Mouse (Mus musculus): ENCODE data around the gene Otud5.
"Not testable (repeated sequence)": the region's sequence is repeated elsewhere in the genome, so short reads cannot be mapped to it uniquely, and the experiment has no call there.

Otud5 gene

DNA sequence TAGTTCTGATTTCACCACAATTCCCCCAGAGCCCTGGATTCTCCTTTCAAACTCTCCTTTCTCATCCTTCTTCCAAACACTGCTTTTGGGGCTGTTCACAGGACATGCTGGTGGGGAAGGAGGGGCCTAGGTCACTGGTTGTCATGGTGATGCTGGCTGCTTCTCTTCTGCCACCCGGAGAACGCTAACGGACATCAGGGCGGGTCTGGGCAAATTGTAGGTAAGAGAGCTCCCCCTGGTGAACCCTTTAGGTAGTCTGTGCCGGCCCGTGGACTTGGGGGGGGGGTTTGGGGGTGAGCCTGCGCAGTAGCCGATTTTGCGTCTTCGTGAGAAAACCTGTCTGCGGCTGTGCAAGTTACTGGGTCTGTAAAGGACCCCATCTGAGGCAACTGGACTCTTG lies 38.7 kb downstream of the Otud5 start:
- peak; percentile 58 for DNase-seq (ENCODE audit: low spot score)

DNA sequence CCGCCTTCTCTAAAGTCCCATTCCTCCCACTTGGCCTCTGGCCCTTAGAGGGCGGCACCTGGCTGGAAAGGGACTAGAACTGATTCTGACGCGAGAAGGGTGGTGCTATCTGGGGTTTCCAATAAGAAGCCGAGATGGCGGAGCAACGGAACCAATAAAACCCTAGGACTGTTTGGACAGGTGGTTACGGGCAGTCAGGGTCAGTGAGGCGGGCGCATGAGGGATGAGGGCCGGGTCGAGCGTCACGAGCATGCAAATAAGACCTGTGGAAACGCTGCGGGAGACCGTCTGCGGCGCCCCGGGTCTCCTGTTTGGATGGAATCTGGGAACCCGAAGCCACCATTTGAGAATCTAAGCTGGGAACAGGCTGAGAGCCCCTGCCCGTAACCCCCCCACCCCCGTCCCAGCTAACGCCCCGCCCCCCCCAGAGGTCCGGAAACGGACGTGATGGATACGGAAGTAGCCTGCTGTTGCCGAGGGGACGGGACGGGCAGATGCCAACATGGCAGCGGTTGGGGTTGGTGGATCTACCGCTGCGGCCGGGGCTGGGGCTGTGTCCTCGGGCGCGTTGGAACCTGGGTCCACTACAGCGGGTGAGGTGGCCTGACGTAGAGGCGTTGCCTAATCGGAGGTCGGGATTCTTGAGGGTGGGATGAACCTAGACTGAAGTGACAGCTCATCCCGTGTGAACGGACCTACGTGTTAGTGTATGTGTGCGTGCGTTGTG lies 42.8 kb downstream of the Otud5 start, which contains the start of gene Slc35a2:
Slc35a2 (plus strand) TSS at position 188 of the 727 bp plus-strand sequence.
- DNase-seq (ENCODE audit: low spot score), result peak; percentile 93

DNA sequence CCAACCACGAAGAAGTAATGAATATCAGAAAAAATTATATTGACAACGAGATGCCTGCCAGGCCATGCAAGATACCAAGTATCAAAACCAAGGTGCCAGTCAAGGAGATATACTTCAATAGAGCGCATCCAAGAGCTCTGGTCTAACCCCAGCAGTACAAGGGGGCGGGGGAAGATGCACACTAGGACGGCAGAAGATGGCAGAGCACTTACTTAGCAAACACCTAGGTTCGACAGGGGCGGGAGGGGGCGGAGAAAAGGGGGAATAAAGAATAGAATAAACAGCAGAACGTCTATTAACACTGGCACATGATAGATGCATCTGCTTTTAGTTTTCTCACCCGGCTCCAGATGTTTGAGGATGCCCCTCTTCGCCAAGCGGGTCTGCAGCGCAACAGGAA lies 57.0 kb downstream of the Otud5 start:
- DNase-seq (ENCODE audit: low spot score), result no peak

DNA sequence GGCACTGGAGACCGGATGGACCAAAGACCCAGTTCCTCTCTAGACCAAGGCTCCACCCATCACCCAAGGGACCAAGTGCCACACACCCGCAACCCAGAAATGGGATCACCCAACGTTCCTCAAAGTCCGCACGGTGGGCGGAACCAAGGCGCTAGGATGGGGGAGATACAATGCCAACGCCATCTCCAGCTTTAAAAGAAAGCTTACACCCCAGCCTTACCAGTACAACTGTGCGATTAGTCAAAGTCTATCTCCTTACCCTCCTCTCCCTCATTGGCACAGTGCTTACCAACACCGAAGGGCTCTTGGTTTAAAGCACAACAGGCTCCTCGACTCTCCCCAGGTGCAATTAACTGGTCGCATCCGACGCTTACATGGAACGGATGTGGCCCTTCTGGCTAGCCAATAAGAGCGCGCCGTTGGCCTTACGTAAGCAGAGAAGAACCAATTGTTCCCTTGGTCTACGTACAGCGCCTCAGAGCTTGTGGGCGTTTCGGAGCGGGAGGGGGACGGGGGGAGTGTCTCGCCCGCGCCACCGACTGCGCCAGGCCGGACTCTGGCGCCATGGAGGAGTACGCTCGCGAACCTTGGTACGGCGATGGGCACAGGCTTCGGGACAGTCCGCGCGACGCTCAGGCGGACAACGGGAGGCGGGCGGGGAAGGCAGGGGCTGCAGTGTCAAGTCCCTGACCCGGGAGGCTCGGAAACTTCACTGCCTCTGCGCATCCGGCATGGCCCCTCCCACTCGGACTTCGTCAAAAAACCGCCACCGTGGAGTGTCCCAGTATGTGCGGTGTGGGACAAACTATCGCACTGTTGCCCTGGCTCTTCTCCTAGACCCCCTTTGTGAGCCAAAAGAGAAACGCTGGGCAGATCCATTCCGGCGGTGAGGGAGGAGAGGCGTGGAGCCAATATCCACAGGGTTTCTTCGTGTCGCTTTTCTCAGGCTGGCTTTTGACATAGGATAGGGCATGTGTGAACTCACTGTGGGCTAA lies 58.0 kb downstream of the Otud5 start, which contains the start of the genes Pqbp1 and Timm17b:
Pqbp1 (minus strand) TSS at position 390 of the 995 bp plus-strand sequence.
Timm17b (plus strand) TSS at position 478 of the 995 bp plus-strand sequence.
- DNase-seq (ENCODE audit: low spot score), result peak; percentile 94

GRCm38 (mm10) chrX:7904441-7904840 lies 63.3 kb downstream of the Otud5 start:
- DNase-seq (ENCODE audit: low spot score), result no peak

- no peak for DNase-seq (ENCODE audit: low spot score)
These were observed 66.6 kb downstream of the Otud5 start, which contains the start of gene Gm10491 for GRCm38 (mm10) chrX:7907735-7908134. TSS of gene Gm10491 (minus strand) at chrX:7907835.

- not testable (repeated sequence) for DNase-seq (ENCODE audit: low spot score)
These were observed 68.1 kb downstream of the Otud5 start, which contains the start of gene Gm10490 for GRCm38 (mm10) chrX:7909242-7909641. TSS of gene Gm10490 (plus strand) at chrX:7909542.

DNA sequence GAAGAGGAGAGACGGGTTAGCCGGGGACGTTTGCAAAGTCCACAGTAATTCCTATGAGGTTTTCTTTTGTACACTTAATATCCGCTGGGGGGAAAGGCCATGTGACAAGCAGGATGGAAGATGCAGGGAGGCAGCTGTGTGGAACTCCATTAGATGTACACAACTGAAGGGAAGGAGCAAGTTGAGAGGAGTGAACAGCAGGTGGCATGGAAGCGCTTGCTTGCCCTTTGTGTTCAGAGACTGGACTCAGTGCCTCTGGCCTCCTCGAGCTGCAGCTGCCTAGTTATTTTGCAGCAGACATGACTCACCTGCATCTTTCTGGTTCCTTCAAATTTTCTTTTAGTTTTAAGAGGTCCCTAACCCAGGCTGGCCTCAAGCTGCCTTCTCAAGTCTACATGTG lies 69.3 kb downstream of the Otud5 start:
- DNase-seq (ENCODE audit: low spot score), result no peak

DNA sequence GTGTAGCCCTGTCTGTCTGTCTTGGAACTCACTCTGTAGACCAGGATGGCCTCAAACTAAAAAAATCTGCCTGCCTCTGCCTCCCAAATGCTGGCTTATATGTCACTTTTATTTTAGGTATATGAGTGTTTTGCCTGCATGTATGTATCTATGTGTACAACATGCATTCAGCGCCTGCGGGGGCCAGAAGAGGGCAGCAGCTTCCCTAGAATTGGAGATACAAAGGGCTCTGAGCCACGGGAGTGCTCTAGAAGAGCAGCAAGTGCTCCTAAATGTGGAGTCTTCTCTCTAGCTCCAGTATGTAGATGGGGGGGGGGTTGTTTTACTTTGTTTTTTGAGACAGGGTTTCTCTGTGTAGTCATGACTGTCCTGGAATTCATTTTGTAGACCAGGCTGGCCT lies 74.5 kb downstream of the Otud5 start:
- DNase-seq (ENCODE audit: low spot score), result peak; percentile 37

DNA sequence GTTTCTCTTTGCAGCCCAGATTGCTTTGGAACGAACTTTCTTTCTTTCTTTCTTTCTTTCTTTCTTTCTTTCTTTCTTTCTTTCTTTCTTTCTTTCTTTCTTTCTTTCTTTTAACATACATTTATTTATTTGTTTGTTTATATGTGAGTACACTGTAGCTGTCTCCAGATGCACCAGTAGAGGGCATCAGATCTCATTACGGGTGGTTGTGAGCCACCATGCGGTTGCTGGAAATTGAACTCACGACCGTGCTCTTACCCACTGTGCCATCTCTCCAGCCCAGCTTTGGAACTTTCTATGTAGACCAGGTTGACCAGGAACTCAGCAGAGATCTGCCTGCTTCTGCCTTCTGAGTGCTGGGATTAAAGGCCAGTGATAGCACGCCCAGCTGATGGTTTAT lies 76.8 kb downstream of the Otud5 start:
- DNase-seq (ENCODE audit: low spot score), result not testable (repeated sequence)

GRCm38 (mm10) chrX:7919601-7920383 lies 78.6 kb downstream of the Otud5 start, which contains the start of gene Pcsk1n:
TSS of gene Pcsk1n (plus strand) at chrX:7919822.
- no peak for DNase-seq (ENCODE audit: low spot score)

DNA sequence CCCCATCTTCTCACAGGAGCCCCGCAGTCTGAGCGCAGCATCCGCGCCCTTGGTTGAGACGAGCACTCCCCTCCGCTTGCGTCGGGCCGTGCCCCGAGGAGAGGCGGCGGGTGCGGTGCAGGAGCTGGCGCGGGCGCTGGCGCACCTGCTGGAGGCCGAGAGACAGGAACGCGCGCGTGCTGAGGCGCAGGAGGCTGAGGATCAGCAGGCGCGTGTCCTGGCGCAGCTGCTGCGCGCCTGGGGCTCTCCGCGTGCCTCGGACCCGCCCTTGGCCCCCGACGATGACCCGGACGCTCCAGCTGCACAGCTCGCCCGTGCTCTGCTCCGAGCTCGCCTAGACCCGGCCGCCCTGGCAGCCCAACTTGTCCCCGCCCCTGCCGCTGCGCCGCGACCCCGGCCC lies 80.9 kb downstream of the Otud5 start:
- no peak for DNase-seq (ENCODE audit: low spot score)

All from lung, postnatal 25 days (tissue).